Mouse (Mus musculus) liver, postnatal 0 days (tissue): ENCODE results near the gene Pimreg.

Experiments
- CTCF ChIP-seq: sonication (generic); IDR thresholded peaks from 2 replicates; pipeline ENCODE4 v1.5.1; 2016; ENCODE audit warnings: antibody characterized with exemption, low read depth
- EP300 ChIP-seq: IDR thresholded peaks from 2 replicates; pipeline ENCODE4 v1.6.1; 2016; ENCODE audit warnings: antibody characterized with exemption, low read depth, mild to moderate bottlenecking

DNA sequence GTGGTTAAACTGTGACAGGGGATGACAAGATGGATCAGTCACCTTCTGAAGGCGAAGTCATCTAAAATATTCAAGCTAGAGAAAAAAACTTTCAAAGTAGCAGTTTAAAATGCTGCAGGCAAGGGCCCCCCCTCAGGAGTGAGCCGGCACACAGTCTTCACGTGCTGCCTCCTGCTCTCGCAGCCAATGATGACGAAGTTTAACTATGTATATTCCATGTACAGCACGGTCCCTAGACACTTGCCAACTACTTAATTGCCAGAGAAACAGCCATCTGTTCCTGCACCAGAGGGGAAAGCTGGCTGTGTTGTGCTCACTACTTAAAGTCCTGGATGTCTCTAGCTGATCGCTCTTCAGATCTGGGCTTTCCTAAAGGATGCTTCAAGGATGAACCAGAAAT, 26.2 kb downstream of the Pimreg start:
- no peak for TF ChIP-seq CTCF
- TF ChIP-seq EP300: no peak
